Mouse (Mus musculus): ENCODE data around the gene Atad5.
"Not testable (repeated sequence)": the region's sequence is repeated elsewhere in the genome, so short reads cannot be mapped to it uniquely, and the experiment has no call there.

DNA sequence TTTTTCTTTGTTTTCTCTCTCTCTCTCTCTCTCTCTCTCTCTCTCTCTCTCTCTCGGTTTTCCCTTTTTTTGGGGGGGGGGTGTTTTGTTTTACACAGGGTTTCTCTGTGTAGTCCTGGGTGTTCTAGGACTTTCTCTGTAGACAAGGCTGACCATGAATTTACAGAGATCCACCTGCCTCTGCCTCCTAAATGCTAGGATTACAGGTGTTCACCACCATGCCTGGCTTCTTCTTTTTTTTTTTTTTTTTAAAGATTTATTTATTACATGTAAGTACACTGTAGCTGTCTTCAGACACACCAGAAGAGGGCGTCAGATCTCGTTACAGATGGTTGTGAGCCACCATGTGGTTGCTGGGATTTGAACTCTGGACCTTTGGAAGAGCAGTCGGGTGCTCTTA lies 59.8 kb downstream of the Atad5 start:
- not testable (repeated sequence) for TF ChIP-seq CTCF (IDR thresholded peaks at IDR 0.05; ENCODE audit: low read depth, low read length); POLR2A (IDR thresholded peaks at IDR 0.05; ENCODE audit: extremely low read depth, insufficient read depth, low read length)

Measured in liver, adult 2 months (tissue).